Mouse (Mus musculus) neural tube, embryonic 10.5 days (tissue): ENCODE results near the gene Arl4d.
"Not testable (repeated sequence)": the region's sequence is repeated elsewhere in the genome, so short reads cannot be mapped to it uniquely, and the experiment has no call there.

Experiments
- DNase-seq: peaks from one replicate; pipeline ENCODE4 v3.0.0-alpha.2; 2017; ENCODE audit warnings: low spot score; ENCODE audit errors: extremely low spot score

The Arl4d gene

GRCm38 (mm10) chr11:101645411-101646282 is 19.7 kb upstream of the Arl4d start:
- peak; percentile 78 for DNase-seq

- peak; percentile 37 for DNase-seq
Measured at GRCm38 (mm10) chr11:101646283-101646794, 19.0 kb upstream of the Arl4d start.

GRCm38 (mm10) chr11:101647093-101647492 is 18.2 kb upstream of the Arl4d start:
- DNase-seq: not testable (repeated sequence)

- DNase-seq: no peak
Measured at GRCm38 (mm10) chr11:101656356-101656755, 9.0 kb upstream of the Arl4d start.

- no peak for DNase-seq
Measured at GRCm38 (mm10) chr11:101657528-101657885, 7.8 kb upstream of the Arl4d start.

- peak; percentile 84 for DNase-seq
Measured at GRCm38 (mm10) chr11:101657886-101658750, 7.2 kb upstream of the Arl4d start.

- peak; percentile 71 for DNase-seq
Measured at GRCm38 (mm10) chr11:101658751-101659558, 6.4 kb upstream of the Arl4d start.

GRCm38 (mm10) chr11:101661191-101661590 is 4.2 kb upstream of the Arl4d start:
- no peak for DNase-seq

GRCm38 (mm10) chr11:101661786-101662185 is 3.6 kb upstream of the Arl4d start:
- DNase-seq: no peak

- no peak for DNase-seq
Measured at GRCm38 (mm10) chr11:101663229-101664027, 1.9 kb upstream of the Arl4d start.

- DNase-seq: no peak
Measured at GRCm38 (mm10) chr11:101665636-101665992, 273 bp downstream of the Arl4d start.

GRCm38 (mm10) chr11:101666626-101667345 is 1.4 kb downstream of the Arl4d start:
- no peak for DNase-seq

- no peak for DNase-seq
Measured at GRCm38 (mm10) chr11:101667871-101668532, 2.7 kb downstream of the Arl4d start.

- DNase-seq: no peak
Measured at GRCm38 (mm10) chr11:101668546-101669261, 3.4 kb downstream of the Arl4d start.

GRCm38 (mm10) chr11:101670334-101670733 is 5.0 kb downstream of the Arl4d start:
- no peak for DNase-seq

GRCm38 (mm10) chr11:101671255-101671654 is 5.9 kb downstream of the Arl4d start:
- no peak for DNase-seq

GRCm38 (mm10) chr11:101673010-101673642 is 7.8 kb downstream of the Arl4d start:
- DNase-seq: peak; percentile 24

GRCm38 (mm10) chr11:101674106-101674505 is 8.8 kb downstream of the Arl4d start:
- DNase-seq: no peak
